In the genomic region with DNA sequence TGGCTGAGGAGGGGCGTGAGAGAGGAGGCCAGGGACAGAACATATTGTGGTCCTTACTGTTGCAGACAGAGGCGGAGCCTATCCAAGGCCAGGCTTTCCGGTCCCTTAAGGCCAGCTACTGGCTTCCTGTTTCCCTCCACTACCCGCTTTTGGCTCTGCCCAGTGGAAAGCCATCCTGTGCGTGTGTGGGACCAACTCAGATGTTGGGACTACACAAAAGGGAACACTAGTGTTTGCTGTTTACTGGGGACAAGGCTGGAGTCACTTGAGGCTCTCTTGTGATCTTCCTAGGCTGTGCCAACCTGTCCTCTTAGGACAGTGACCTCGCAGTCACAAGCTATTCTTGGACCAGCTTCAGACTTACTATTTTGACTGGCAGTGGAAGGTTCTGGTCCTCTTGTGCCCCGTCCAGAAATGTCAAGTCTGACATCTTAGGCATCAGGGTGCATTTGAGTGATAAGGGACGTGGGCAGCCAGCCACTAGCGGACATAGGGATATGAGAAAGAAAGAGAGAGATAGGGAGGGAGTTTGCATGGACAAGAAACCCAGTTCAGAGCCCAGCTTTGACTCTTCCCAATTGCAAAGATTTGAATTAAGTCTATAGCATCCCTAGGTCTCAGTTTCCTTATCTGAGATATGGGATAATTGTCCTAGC, we compare ENCODE assay signal across 8 mouse cellular contexts. TPM values are rescaled to one million over a fixed set of nuclear protein-coding genes. Genes with fewer than 3 reads are reported as not detected.
DNase-seq lines count a peak whose midpoint lies in the region; ATAC-seq and TF ChIP-seq lines count a peak whose summit lies in the region.

No protein-coding gene starts in this region.

- DNase-seq in gastrocnemius, adult 2 months, result peak; percentile 78
- DNase-seq in gastrocnemius, postnatal 4 days (ENCODE audit: low spot score in 2 of 2), result no peak
- peak; percentile 55 for DNase-seq in adrenal gland, adult 8-10 months
- DNase-seq in heart, postnatal 0 days (ENCODE audit: low spot score), result peak; percentile 80
- DNase-seq in cerebellum, adult 2 months, result no peak
- DNase-seq in cerebellum, adult 18-20 months, result no peak
- no peak for DNase-seq in spleen, postnatal 4 days (ENCODE audit: low spot score in 2 of 2)

- ATAC-seq in heart, postnatal 0 days (ENCODE audit: insufficient read depth, low read depth), result peak; percentile 82
- ATAC-seq in liver, embryonic 16.5 days (ENCODE audit: low read depth), result peak; percentile 19; the same call in 1 of the 2 replicates

- no peak for TF ChIP-seq POLR2A in cerebellum, adult 2 months (IDR thresholded peaks at IDR 0.05; ENCODE audit: borderline replicate concordance, insufficient read depth, low read length)

- no peaks in the 10 kb centered on the region for H3K9me3 ChIP-seq in heart, postnatal 0 days (replicated peaks; ENCODE audit: control insufficient read depth, low read length)
- H3K9me3 ChIP-seq in liver, embryonic 16.5 days (replicated peaks; ENCODE audit: control insufficient read depth, low read length), result no peaks in the 10 kb centered on the region

- WGBS in heart, postnatal 0 days, result 14% methylated on average over 9 of the region's 9 CpGs
- WGBS in liver, embryonic 16.5 days (ENCODE audit: insufficient replicate concordance), result 20% methylated on average over 9 of the region's 9 CpGs
- 65% methylated on average over 9 of the region's 9 CpGs for WGBS in cerebellum, adult 2 months

- H3K9ac ChIP-seq in heart, postnatal 0 days (replicated peaks; ENCODE audit: low read depth, low read length), result no peak overlapping the region
- H3K9ac ChIP-seq in liver, embryonic 16.5 days (ENCODE audit: low read depth, low read length), result no peak overlapping the region

- peak overlapping the region; percentile 19; the same call in 1 of the 2 replicates for H3K4me3 ChIP-seq in gastrocnemius, adult 2 months
- no peak overlapping the region for H3K4me3 ChIP-seq in heart, postnatal 0 days (ENCODE audit: low read depth, low read length)
- no peak overlapping the region for H3K4me3 ChIP-seq in liver, embryonic 16.5 days (ENCODE audit: low read depth, low read length)
- no peak overlapping the region for H3K4me3 ChIP-seq in cerebellum, adult 2 months (replicated peaks; ENCODE audit: insufficient read depth, low read depth, low read length)

- H3K36me3 ChIP-seq in heart, postnatal 0 days (replicated peaks; ENCODE audit: control insufficient read depth, insufficient read depth, low read length), result peaks cover 46% of the 10 kb centered on the region
- no peaks in the 10 kb centered on the region for H3K36me3 ChIP-seq in liver, embryonic 16.5 days (ENCODE audit: control insufficient read depth, insufficient read depth)

- H3K4me2 ChIP-seq in heart, postnatal 0 days (ENCODE audit: low read depth, low read length), result no peak overlapping the region
- peak overlapping the region; percentile 6; the same call in 1 of the 2 replicates for H3K4me2 ChIP-seq in liver, embryonic 16.5 days (ENCODE audit: low read depth, low read length)

- H3K27ac ChIP-seq in gastrocnemius, adult 2 months, result peak overlapping the region; percentile 90
- H3K27ac ChIP-seq in heart, postnatal 0 days (ENCODE audit: low read depth), result peak overlapping the region; percentile 70
- H3K27ac ChIP-seq in liver, embryonic 16.5 days (ENCODE audit: low read length), result peak overlapping the region; percentile 35; the same call in 1 of the 2 replicates
- H3K27ac ChIP-seq in cerebellum, adult 2 months (ENCODE audit: insufficient read depth, low read length), result no peak overlapping the region

- TF ChIP-seq CTCF in gastrocnemius, adult 2 months (IDR thresholded peaks at IDR 0.05), result no peak
- TF ChIP-seq CTCF in heart, postnatal 0 days (IDR thresholded peaks at IDR 0.05; ENCODE audit: low read depth), result no peak
- no peak for TF ChIP-seq CTCF in cerebellum, adult 2 months (IDR thresholded peaks at IDR 0.05; ENCODE audit: borderline replicate concordance, insufficient read depth, low read depth, low read length)

- peaks cover 9% of the 10 kb centered on the region for H3K4me1 ChIP-seq in heart, postnatal 0 days (ENCODE audit: control insufficient read depth, insufficient read depth)
- H3K4me1 ChIP-seq in liver, embryonic 16.5 days (ENCODE audit: control insufficient read depth, low read depth, low read length), result peaks cover 23% of the 10 kb centered on the region
- H3K4me1 ChIP-seq in cerebellum, adult 2 months (ENCODE audit: control insufficient read depth, insufficient read depth, low read length), result no peaks in the 10 kb centered on the region

- intact Hi-C loops in gastrocnemius, adult 2 months (cut with DNase I), result loop anchor here (5.0 kb wide), 1 partner anchor 34 kb away; the partner anchor contains the start of gene Rilpl1

- peak; percentile 31; the same call in 1 of the 2 replicates for TF ChIP-seq EP300 in heart, postnatal 0 days (IDR thresholded peaks at IDR 0.05; ENCODE audit: low read depth)

- H3K27me3 ChIP-seq in heart, postnatal 0 days (ENCODE audit: control insufficient read depth, insufficient read depth, low read length), result no peaks in the 10 kb centered on the region
- H3K27me3 ChIP-seq in liver, embryonic 16.5 days (ENCODE audit: control insufficient read depth, insufficient read depth, low read depth, low read length), result no peaks in the 10 kb centered on the region
- no peaks in the 10 kb centered on the region for H3K27me3 ChIP-seq in cerebellum, adult 2 months (ENCODE audit: control insufficient read depth, insufficient read depth, low read length)

RNA-seq across cellular contexts. Expression of gene Snrnp35, which starts 15.4 kb away (rescaled TPM):
- 10 to 100 TPM; 27.7 to 33.1 TPM for total RNA-seq in gastrocnemius, adult 2 months (2021)
- 10 to 100 TPM; 26.7 to 32.0 TPM for total RNA-seq in gastrocnemius, postnatal 4 days (2021)
- 10 to 100 TPM; 17.1 to 23.2 (median 17.5) TPM for total RNA-seq in adrenal gland, adult 8-10 months (2022)
- 0.50 and 4.4 TPM in 2 replicates for total RNA-seq in heart, postnatal 0 days (2014; rRNA removed; ENCODE audit: low replicate concordance)
- polyA plus RNA-seq in heart, postnatal 0 days (2015; fragmentation: Nextera tagmentation; extraction: Ambion mirVana), result 14.0 and 14.6 TPM in 2 replicates
- polyA plus RNA-seq in liver, embryonic 16.5 days (2015; fragmentation: Nextera tagmentation; extraction: Ambion mirVana), result 9.2 and 9.9 TPM in 2 replicates
- 12.3 and 13.1 TPM in 2 replicates for polyA plus RNA-seq in cerebellum, adult 2 months (2012; rRNA removed)

RNA-seq across cellular contexts. Expression of gene Rilpl2, which starts 20.2 kb away (rescaled TPM):
- total RNA-seq in gastrocnemius, adult 2 months (2021), result 1 to 10 TPM; 4.6 to 4.7 TPM
- total RNA-seq in gastrocnemius, postnatal 4 days (2021), result 10 to 100 TPM; 10.3 to 12.8 TPM
- 10 to 100 TPM; 26.3 to 29.7 (median 29.2) TPM for total RNA-seq in adrenal gland, adult 8-10 months (2022)
- total RNA-seq in heart, postnatal 0 days (2014; rRNA removed; ENCODE audit: low replicate concordance), result 8.4 and 12.4 TPM in 2 replicates
- polyA plus RNA-seq in heart, postnatal 0 days (2015; fragmentation: Nextera tagmentation; extraction: Ambion mirVana), result 14.9 and 15.4 TPM in 2 replicates
- polyA plus RNA-seq in liver, embryonic 16.5 days (2015; fragmentation: Nextera tagmentation; extraction: Ambion mirVana), result 8.4 and 9.3 TPM in 2 replicates
- polyA plus RNA-seq in cerebellum, adult 2 months (2012; rRNA removed), result 18.1 and 18.4 TPM in 2 replicates

RNA-seq across cellular contexts. Expression of gene Rilpl1, which starts 32.8 kb away (rescaled TPM):
- total RNA-seq in gastrocnemius, adult 2 months (2021), result 100 to 1,000 TPM; 243 to 286 TPM
- 10 to 100 TPM; 60.9 to 75.3 TPM for total RNA-seq in gastrocnemius, postnatal 4 days (2021)
- total RNA-seq in adrenal gland, adult 8-10 months (2022), result 10 to 100 TPM; 16.1 to 26.7 (median 21.0) TPM
- total RNA-seq in heart, postnatal 0 days (2014; rRNA removed; ENCODE audit: low replicate concordance), result 34.7 and 52.1 TPM in 2 replicates
- 39.0 and 40.5 TPM in 2 replicates for polyA plus RNA-seq in heart, postnatal 0 days (2015; fragmentation: Nextera tagmentation; extraction: Ambion mirVana)
- 1.4 and 1.6 TPM in 2 replicates for polyA plus RNA-seq in liver, embryonic 16.5 days (2015; fragmentation: Nextera tagmentation; extraction: Ambion mirVana)
- polyA plus RNA-seq in cerebellum, adult 2 months (2012; rRNA removed), result 20.2 and 22.7 TPM in 2 replicates

RNA-seq across cellular contexts. Expression of gene Tmed2, which starts 42.1 kb away (rescaled TPM):
- total RNA-seq in gastrocnemius, adult 2 months (2021), result 100 to 1,000 TPM; 144 to 170 TPM
- total RNA-seq in gastrocnemius, postnatal 4 days (2021), result 100 to 1,000 TPM; 174 to 192 TPM
- 100 to 1,000 TPM; 179 to 244 (median 222) TPM for total RNA-seq in adrenal gland, adult 8-10 months (2022)
- 331 and 388 TPM in 2 replicates for total RNA-seq in heart, postnatal 0 days (2014; rRNA removed; ENCODE audit: low replicate concordance)
- 389 and 404 TPM in 2 replicates for polyA plus RNA-seq in heart, postnatal 0 days (2015; fragmentation: Nextera tagmentation; extraction: Ambion mirVana)
- 282 and 309 TPM in 2 replicates for polyA plus RNA-seq in liver, embryonic 16.5 days (2015; fragmentation: Nextera tagmentation; extraction: Ambion mirVana)
- polyA plus RNA-seq in cerebellum, adult 2 months (2012; rRNA removed), result 120 and 124 TPM in 2 replicates

RNA-seq across cellular contexts. Expression of gene Ddx55, which starts 54.3 kb away (rescaled TPM):
- 1 to 10 TPM; 4.5 to 4.8 TPM for total RNA-seq in gastrocnemius, adult 2 months (2021)
- 10 to 100 TPM in 1 of 2 experiments, 1 to 10 TPM in 1; 7.4 to 11.1 TPM for total RNA-seq in gastrocnemius, postnatal 4 days (2021)
- total RNA-seq in adrenal gland, adult 8-10 months (2022), result 10 to 100 TPM; 13.4 to 28.4 (median 22.0) TPM
- 1.1 and 5.2 TPM in 2 replicates for total RNA-seq in heart, postnatal 0 days (2014; rRNA removed; ENCODE audit: low replicate concordance)
- polyA plus RNA-seq in heart, postnatal 0 days (2015; fragmentation: Nextera tagmentation; extraction: Ambion mirVana), result 4.9 and 5.9 TPM in 2 replicates
- polyA plus RNA-seq in liver, embryonic 16.5 days (2015; fragmentation: Nextera tagmentation; extraction: Ambion mirVana), result 4.6 and 4.9 TPM in 2 replicates
- polyA plus RNA-seq in cerebellum, adult 2 months (2012; rRNA removed), result 37.9 and 41.6 TPM in 2 replicates

Comparison
In these comparisons a context has a peak if more than half of its experiments do, and no peak if none do; other contexts are left out.
1. DNase-seq: peak in gastrocnemius, adult 2 months (single experiment), adrenal gland, adult 8-10 months (single experiment) and heart, postnatal 0 days (single experiment); none in gastrocnemius, postnatal 4 days (0 of 2), cerebellum, adult 2 months (0 of 2), cerebellum, adult 18-20 months (0 of 2) and spleen, postnatal 4 days (0 of 2).